Mouse (Mus musculus): ENCODE measurements around the gene Insm1. TPM values are rescaled to one million over a fixed set of nuclear protein-coding genes. Genes with fewer than 3 reads are reported as not detected.

The Insm1 gene
- polyA plus RNA-seq, 1 experiment = 1.2 TPM

DNA sequence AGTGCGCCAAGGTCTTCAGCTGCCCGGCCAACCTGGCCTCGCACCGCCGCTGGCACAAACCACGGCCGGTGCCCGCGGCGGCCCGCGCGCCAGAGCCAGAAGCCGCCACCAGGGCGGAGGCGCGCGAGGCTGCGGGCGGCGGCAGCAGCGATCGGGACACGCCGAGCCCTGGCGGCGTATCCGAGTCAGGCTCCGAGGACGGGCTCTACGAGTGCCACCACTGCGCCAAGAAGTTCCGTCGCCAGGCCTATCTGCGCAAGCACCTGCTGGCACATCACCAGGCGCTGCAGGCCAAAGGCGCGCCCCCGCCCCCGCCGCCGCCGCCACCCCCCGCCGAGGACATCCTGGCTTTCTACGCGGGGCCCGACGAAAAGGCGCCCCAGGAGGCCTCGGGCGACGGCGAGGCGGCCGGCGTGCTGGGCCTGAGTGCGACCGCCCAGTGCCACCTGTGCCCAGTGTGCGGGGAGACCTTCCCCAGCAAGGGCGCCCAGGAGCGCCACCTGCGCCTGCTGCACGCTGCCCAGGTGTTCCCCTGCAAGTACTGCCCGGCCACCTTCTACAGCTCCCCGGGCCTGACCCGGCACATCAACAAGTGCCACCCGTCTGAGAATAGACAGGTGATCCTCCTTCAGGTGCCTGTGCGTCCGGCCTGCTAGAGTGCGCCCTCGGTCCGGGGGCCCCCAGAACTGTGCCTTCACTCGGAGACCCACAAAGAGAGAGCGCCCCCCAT lies 1.6 kb downstream of the Insm1 start:
- no peak for DNase-seq (ENCODE audit: low read depth, low spot score)
- 1% methylated on average over 75 of the region's 75 CpGs for WGBS

DNA sequence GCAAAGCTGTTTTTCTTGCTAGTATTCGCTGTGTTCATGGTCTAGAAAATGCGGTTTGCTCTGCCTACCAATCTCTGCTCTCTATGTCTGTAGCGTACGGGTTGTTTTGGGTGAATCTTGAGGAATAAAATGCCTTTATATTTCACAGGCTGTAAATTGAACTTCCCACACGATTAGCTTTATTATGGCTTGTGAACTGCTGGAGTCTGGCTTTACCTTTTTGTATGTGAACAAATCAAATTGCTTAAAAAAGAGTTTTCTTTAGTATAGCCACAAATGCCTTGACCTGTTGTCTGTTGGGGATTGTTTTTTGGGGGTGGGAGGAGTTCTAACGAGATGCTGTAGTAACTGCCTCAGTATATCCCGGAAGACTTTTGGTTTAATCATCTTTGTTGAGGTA lies 2.4 kb downstream of the Insm1 start:
- WGBS = 16% methylated on average over 7 of the region's 7 CpGs
- DNase-seq (ENCODE audit: low read depth, low spot score) = no peak

DNA sequence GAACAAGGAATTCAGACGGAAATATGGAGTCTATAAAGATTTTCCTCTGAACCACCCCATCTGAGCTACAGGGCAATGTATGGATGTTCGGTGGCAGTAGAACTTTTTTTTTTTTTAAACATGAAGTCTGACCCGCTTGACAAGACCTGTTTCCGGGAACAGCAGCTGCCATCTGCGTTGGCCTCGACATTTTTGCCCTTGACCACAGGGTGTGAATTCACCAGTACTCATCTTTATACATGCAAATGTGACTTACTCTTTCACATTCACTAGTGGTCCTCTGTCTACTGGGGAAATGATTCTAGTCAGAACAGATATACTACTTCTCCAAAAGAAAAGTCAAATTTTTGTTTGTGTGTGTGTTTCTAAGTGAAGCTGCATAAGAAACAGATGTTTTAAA lies 4.1 kb downstream of the Insm1 start:
- no peak for DNase-seq (ENCODE audit: low read depth, low spot score)
- WGBS = 17% methylated on average over 6 of the region's 6 CpGs

DNA sequence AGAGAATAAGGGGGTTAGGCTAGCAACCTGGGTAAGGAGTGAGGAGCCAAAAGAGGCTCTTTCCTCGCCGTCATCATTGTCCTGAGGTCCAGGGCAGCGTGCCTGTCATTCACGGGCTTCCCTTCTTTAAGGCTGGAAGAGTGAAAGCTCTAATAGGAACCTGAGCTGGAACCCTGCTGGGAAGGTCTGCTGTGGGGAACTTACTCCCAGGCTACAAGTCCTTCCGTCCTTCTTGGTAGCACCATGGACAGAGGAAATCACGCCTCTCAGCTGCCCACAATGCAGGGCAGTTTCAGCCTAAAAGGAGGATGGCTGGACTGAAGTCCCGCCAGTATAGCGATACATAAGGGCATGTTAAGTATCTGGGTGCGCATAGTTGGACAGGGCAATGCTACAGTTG lies 4.8 kb downstream of the Insm1 start:
- DNase-seq (ENCODE audit: low read depth, low spot score) = no peak
- 5% methylated on average over 9 of the region's 9 CpGs for WGBS

DNA sequence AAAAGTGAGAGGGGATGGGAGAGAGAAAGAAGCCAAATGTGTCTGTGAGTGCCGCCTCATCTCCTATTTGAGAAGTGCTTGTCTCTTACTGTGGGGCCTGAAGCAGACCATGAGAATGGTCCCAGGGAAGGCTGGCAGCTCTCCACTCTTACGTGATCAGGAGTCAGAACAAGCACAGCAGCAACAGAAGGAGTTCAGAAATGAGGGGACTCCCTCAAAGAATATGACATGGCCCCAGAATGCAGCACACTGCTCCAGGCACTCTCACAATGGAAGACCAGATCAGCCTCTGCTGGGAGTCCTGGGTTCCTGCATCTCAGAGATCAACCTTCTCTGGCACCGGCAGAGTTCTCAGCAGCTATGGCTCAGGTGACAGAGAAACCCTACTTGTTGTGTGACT lies 5.9 kb downstream of the Insm1 start:
- no peak for DNase-seq (ENCODE audit: low read depth, low spot score)
- WGBS = 61% methylated on average over 3 of the region's 3 CpGs

DNA sequence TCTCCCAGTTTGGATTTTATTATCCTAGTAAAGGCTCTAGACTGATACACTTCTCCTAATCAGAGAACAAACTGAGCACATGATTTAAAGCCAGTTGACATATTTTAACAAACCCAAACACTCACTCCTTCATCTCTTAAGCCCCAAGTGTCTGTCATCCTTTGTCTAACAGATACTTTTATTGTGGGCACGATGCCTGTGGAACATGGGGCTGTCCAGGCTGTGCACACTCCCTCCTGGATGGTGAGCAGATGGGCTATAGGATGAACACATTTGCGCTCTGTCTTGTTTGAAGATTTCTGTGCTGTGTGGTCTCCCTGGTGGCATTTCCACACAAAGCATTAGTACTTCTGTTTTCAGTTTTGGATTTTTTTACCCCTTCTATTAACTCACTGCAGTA lies 6.7 kb downstream of the Insm1 start:
- no peak for DNase-seq (ENCODE audit: low read depth, low spot score)
- WGBS = 68% methylated on average over 2 of the region's 2 CpGs

DNA sequence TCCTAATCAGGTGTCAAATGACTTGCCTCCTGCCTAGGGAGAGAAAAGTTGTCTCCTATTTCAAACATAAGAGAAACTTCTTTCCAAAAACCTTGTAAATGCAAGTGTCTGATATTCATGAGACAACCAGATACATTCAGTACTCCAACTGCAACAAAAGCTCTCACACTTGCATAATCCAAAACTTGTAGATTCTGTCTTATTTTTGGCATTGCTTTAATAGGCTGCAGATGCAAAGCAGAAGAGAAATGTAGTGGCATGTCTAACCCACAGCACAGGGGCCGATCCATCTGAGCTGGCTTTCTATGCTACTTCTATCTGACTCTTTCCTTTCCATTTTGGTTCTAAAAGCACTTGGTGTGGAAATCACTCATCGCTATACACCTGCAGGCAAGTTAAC lies 9.8 kb downstream of the Insm1 start:
- no peak for DNase-seq (ENCODE audit: low read depth, low spot score)
- WGBS = 97% methylated on average over 2 of the region's 2 CpGs

DNA sequence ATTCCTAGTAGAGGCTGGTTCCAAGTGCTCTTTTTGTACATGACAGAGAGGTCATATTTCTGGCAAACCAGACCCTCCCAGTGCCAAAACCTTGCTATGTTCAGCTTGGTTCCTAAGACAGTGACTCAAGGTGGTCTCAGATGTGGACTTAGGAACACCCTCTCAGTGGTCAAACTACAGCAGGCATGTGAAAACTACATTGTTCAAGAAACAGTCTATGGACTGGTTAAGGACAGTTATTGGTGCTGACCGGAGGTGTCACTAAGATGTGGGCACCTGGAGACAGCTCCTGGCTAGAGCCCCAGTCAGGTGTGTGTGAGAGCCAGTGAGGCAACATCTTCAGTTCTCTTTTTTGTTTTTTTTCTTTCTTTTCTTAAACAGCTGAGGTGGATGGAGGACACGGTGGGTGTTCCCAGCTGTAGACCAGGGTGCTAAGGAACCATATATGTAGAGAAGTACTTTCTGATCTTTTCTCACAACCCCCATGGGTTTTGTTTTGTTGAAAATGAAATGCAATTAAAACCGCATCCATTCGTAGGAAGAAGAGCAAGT lies 17.6 kb downstream of the Insm1 start:
- WGBS = 92% methylated on average over 4 of the region's 4 CpGs
- no peak for DNase-seq (ENCODE audit: low read depth, low spot score)

DNA sequence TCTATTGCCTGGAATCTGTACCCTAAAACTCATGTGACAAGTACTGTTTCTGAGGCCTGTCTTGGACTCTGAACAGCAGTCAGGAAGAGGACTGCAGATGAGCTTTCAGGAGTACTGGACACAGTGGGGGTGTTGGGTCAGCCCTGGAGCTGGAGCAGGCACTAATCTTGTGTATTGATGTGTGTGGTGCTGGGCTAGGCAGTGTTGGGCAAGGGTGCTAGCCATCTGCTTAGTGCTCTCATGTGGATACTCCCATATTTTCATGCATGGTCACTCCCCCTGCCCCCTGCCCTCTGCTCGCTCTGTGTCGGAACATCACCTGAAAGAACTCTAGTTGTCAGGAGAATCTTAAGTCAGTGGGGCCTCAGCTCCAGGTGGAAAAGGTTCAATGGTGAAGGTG lies 22.3 kb downstream of the Insm1 start:
- DNase-seq (ENCODE audit: low read depth, low spot score) = no peak
- WGBS = 99% methylated on average over 2 of the region's 2 CpGs

DNA sequence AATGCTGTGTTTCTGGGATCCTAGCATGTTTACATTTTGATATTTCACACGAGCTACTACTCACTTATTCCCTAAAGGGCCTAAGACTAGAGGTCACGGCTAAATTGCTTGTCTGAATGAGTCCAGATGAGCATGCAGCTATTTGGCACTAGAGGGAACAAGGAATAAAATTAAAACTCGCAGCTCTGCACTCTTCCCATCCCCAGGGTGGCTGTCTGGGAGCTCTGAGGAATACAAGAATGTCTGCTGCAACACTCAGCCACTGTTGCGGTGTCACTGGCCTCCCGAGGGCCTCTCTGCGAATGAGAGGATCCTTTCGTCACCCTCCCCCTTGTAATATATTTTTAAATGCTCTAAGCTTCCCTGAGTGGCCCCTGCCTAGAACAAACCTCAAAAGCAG lies 23.7 kb downstream of the Insm1 start:
- DNase-seq (ENCODE audit: low read depth, low spot score) = no peak
- 77% methylated on average over 7 of the region's 7 CpGs for WGBS

DNA sequence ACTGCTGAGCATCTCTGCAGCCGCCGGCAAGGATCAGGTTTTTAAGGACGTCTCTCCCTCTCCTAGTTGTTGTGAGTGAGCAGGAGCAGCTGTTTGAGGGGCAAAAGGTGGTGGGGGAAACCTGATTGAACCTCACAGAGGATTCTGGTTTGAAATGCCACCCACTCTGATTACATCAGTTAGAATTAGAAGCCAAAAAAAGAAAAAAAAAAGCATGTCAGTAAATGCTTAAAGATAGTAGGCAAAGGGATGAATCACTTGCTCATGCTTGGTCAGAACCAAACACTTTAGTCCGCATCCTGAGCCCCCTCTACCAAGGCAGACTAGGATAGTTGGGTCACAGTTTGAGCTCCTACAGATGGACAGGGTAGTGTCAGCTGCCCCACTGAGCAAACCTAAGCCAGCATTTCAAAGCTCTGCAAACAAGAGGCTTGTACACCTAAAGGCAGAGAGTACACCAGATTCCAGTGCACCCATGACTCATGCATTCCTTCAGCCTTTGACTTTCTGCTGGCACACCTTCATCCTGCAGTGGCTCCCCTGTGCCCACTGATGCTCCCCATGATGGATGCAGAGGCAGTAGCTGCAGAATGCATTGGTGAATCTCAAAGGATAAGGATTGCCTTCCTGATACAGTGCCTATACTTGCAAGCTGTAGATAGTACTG lies 24.8 kb downstream of the Insm1 start:
- whole genome bisulfite sequencing = 86% methylated on average over 4 of the region's 4 CpGs
- DNase-seq (ENCODE audit: low read depth, low spot score) = no peak

DNA sequence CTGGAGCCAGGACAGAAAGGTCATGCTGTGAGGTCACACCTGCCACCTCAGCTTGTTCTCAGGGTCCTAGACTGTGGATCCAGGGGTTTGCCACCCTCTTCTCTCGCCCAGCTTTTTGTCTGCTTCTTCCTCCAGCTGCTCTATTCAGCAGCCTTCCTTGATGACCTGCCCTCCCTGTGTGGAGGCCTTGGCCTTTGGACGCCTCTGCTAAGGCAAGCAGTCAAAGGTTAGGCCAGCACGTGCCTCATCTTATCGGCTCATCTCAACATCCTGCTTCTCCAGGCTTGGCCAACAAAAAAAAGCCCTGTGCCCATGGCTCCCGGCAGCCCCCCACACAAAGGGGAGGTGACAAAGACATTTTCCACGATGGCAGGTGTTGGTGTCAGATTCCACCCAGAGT lies 25.9 kb downstream of the Insm1 start:
- DNase-seq (ENCODE audit: low read depth, low spot score) = no peak
- WGBS = 62% methylated on average over 6 of the region's 6 CpGs

DNA sequence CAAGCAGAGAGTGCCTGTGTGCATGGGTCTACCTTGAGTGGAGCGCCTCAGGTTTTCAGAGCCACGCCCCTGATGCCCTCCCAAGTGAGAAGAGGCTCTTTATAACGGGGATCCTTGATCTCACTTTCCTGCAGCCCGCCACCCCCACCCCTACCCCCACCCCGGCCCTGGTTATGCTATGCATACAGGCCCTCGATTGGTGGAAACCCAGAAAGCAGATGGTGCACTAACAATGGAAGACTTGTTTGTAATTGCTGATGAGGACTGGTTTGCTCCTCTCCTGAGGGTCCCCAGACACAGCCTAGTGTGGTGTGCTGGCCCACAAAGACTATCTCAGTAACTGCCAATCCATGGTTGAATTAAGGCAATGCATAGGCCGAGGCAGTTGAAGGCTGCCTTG lies 27.3 kb downstream of the Insm1 start:
- 95% methylated on average over 7 of the region's 7 CpGs for WGBS
- DNase-seq (ENCODE audit: low read depth, low spot score) = no peak

DNA sequence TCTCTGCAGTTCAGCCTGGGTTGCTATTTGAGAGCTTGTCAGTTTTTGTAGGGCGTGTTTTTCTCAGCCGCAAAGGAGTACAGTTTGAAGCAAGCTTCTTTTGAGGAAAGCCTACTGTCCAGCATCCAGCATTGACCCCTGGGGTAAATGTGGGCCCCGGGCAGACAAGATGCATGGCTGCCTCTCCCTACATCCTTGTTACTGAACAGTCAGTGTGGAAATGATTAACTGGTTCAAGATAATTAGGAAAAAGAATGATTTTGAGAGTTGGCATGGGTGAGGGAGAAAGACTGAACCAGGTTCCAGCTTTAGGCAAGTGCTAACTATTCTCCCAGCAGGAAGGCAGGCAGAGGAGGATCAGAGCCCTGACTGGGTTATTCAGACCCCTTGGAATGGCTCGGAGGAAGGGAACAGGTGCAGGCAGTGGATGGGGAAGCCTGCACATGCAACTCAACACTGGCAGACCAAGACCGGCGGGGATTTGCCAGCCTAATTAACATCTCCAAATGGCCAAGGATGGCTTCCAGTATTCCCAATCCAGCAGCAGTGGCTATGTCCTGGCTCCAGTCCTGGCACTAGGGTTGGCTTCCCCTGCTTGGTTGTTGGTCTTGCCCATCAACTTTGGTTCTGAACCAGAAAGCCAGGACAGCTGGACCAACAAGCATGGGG lies 28.6 kb downstream of the Insm1 start:
- WGBS = 91% methylated on average over 6 of the region's 6 CpGs
- DNase-seq (ENCODE audit: low read depth, low spot score) = no peak

DNA sequence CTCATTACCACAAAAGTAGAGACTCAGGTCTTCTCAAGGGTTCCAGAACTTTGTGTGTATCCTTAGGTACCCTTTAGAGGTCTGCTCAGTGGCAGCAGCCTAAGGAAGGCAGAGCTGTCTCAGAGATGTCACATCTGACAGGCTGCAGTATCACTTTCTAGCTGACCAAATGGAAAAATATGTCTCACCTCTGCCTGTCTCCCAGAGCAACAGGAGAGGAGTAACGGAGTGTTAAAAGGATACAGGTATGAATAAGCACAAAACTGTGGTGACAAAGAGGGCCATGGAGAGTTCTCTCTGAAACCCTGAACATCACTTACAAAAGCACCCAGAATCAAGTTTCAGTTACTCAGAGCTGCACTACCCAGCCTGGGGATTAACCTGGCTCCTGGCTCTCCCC lies 32.7 kb downstream of the Insm1 start:
- DNase-seq (ENCODE audit: low read depth, low spot score) = no peak
- WGBS = 85% methylated on average over 1 of the region's 1 CpGs

DNA sequence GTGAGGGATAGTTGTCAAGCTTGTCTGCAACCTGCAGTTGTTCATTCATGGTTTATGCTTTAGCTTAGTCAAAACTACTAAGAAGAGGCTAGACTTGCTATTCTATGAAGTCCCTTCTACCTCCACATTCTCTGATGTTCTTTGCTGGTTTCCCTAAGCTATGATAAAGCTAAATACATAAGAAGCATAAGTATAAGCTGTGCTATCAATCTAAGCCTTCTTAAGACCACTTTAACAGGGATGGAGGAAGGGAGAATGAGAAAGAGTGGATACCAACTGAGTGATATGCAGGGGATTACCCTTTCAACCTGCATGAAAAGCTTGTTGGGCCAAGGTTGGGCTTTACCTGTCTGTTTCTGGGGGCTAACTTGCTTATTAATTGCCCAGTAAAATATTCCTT lies 33.9 kb downstream of the Insm1 start:
- DNase-seq (ENCODE audit: low read depth, low spot score) = no peak

DNA sequence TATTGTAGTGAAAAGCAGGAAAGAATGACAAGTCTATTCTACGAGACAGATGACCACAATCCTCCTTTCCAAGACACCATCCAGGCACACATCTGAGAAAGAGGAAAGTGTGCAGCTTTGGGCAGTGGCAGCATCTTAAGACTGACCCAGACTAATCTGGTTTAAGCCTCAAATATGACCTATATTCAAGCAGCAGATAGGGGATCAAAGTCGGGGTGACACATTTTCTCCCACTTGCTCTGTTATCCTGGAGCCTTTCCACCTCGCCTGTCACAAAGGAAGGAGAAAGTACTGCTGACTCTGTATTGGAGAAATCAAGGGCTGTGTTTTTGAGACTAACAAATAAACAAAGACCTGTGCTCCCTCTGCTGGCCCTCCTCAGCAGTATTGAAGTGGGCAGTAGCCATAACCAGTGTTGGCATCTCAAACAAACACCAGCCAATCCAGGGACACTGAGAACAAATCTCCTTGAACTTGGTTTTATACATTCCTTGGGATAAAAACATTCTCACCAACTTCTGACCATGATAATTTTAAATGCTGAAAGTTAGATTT lies 34.7 kb downstream of the Insm1 start:
- no peak for DNase-seq (ENCODE audit: low read depth, low spot score)
- WGBS = 77% methylated on average over 3 of the region's 3 CpGs

DNA sequence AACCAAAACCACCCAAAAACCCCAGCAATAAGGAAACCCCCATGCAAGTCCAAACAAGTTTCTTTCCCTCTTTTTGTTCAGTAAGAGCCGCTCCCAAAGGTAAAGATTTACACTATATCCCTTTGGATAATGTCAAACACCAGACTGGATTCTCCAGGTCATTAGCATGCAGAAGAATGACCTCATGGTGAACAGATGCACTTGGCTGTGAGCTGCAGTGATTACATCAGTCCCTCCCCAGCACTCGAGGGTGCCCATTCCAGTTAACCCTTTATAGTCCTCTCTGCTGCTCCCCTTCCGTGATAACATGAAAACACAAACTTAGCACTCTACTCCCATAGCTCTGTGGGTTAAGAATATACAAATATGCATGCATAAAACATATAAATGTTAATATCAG lies 35.3 kb downstream of the Insm1 start:
- WGBS = 38% methylated on average over 3 of the region's 3 CpGs
- DNase-seq (ENCODE audit: low read depth, low spot score) = no peak

DNA sequence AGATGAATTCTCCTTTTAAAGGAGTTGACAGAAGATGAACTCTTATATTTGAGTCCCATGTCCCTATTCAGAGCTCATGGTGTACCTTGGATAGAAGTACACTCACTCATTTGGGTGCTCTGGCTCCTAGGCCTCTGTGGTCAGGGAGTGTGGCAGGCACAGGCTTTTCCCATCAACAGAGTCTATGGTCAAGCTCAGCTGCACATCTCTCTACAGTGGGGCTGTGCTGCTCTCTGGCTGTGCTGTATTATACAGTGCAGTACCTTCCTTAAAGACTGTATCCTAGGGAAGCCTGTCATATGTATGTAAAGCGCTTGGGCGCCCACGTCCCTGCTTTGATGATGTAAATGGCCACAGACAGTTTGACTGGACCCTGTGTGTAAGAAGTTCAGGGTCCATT lies 35.9 kb downstream of the Insm1 start:
- no peak for DNase-seq (ENCODE audit: low read depth, low spot score)
- WGBS = 91% methylated on average over 3 of the region's 3 CpGs

DNA sequence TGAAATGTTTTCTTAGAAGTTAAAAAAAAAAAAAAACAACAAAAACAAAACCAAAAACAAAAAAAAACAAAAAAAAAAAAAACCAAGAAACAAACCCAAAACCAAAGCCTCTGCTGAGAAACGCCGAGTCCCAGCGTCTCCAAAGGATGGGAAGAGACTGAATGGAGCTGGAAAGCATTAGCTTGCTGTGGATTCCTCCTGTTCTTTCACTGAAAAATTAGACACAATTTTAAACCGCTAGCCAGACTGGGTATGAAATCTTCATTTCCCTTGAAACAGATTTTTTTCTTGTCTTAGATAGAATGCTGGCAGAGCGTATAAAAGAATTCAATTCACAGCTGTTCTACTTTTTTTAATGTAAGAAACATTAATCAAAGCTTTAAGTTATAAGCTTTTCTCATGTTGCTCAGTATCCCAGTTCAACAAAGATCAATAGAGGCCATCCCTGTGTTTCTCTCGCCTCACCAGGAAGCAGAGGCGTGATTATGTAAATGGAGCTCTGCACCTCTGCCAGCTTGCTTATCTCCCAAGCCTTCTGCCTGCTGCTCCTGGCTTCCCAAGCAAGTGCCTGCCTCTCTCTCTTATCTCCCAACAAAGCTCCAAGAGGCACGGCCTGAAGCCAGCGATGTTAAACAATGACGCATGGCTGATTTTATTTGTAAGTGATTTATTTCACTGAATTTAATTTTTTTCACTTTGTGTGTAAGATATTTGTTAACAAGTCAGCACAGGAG lies 37.2 kb downstream of the Insm1 start:
- no peak for DNase-seq (ENCODE audit: low read depth, low spot score)
- 59% methylated on average over 10 of the region's 10 CpGs for WGBS
